Mouse (Mus musculus): Measurements from ENCODE around the gene Aebp1.

Aebp1 gene

GRCm38 (mm10) chr11:5893807-5894206 is 32.1 kb downstream of the Aebp1 start:
- no peak for DNase-seq (ENCODE audit: low spot score in 2 of 2)

GRCm38 (mm10) chr11:5897230-5897629 is 35.5 kb downstream of the Aebp1 start:
- no peak for DNase-seq (ENCODE audit: low spot score in 2 of 2)

DNA sequence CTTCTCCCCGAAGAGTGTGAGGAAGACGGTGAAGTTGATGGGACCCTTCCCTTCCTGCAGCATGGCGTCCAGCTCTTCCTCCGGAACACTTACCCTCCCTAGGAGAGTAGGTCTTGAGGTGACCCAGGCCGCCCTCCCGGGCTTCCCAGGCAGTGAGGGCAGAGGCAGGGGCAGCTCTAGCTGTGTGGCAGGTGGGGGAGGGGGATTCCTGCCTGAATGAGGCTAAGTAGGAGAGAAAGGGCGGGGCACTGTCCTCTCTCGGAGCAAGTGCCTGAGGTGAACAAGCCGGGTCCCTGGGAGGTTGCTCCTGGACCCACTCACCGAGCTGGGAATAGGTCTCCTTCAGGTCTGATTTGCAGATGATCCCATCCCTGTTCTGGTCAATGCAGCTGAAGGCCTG is 36.1 kb downstream of the Aebp1 start:
- DNase-seq (ENCODE audit: low spot score in 2 of 2) = no peak

DNA sequence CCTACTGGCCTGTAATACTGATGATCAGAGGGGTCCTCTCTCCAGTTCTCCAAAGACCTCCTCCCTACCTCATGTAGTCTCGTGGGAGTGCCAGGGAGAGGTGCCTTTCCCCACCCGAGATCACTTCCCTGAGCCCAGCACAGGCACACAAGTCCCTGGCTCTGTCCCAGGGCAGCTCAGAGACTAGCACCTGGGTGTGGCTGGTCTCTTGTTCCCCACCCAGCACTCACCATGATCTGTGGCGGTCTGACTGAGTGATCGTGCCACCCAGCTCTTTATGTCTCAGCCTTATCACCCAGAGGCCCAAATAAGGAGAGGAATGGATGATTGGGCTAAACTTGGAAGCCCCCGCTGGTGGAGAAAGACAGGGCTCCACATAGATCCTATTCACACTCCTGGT is 36.8 kb downstream of the Aebp1 start, which contains the start of gene Myl7:
Gene Myl7, minus strand, starts transcription at position 252 of the 400 bp plus-strand sequence.
- DNase-seq (ENCODE audit: low spot score in 2 of 2) = no peak

GRCm38 (mm10) chr11:5899286-5899685 is 37.5 kb downstream of the Aebp1 start:
- no peak for DNase-seq (ENCODE audit: low spot score in 2 of 2)

- no peak for DNase-seq (ENCODE audit: low spot score in 2 of 2)
These were observed 39.6 kb downstream of the Aebp1 start for GRCm38 (mm10) chr11:5901320-5901719.

DNA sequence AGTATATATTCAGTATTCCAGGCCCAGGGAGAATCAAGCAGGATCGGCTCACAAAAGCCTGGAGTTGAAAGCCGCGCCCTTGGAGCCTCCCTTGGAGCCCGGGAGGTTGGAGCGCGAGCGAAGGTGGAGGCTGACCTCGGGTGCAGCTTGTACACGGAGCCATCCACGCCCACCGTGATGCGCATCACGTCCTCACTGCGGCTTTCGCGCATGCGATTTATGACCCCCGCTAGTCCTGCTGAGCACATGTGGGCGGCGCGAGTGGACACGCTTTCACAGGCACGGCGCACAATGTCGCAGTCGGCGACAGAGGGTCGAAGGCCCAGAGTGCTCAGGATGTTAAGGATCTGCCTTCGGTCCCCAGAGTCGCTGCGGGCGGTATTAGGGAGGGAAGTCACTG is 40.2 kb downstream of the Aebp1 start:
- peak in 1 of 2 experiments; percentile 36 for DNase-seq (ENCODE audit: low spot score in 2 of 2)

DNA sequence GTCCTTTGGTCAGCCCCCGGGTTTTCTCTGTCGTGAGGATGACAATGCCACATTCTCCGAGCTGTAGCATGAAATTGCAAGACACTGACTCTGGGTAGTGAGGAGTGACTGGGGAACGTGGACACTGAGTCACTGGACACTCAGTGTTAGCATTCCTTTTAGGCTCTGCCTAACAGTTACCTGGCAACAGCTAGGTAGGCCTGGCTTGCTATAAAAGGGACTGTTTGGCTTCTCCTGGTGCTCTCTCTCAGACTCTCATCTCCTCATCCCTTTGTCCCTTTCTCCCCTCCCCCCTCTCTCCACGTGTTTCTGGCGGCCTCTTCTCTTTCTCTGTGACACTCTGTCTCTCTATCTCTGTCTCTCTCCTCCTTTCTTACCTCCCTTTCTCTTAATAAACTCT is 40.6 kb downstream of the Aebp1 start:
- DNase-seq (ENCODE audit: low spot score in 2 of 2) = no peak

DNA sequence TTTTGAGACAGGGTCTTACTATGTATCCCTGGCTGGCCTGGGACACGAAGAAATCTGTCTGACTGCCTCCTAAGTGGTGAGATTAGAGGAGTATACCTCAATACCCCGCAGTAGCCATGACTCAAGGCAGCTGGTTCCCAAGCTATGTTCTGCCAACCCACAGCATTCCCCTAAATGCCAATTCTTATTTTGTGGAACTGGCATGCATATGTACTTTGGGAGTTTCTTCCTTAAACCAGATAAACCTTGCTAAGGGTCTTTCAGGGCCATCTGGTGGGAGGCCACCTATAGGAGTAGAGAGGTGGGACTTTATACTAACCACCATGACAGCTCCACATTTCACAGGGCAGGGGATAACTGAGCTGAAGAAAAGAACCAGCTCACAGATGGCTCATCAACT is 42.1 kb downstream of the Aebp1 start:
- DNase-seq (ENCODE audit: low spot score in 2 of 2) = no peak

DNA sequence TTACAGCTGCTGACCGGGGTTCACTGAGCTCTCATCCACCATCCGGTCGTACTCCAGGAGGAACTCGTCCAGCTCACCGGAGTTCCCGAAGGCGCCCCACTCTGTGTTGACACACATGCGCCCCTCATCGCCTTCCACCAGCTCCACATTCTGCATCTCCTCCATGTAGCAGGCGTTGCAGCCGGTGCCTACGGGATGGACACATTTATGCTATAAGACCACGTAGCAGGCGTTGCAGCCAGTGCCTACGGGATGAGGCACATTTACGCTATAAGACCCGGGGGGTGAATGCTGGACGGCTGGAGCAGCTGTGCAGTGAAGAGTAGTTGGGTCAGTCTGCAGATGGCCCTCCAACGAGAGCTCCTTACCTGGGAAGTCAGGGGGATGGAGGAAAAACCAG is 42.6 kb downstream of the Aebp1 start:
- DNase-seq (ENCODE audit: low spot score in 2 of 2) = no peak

DNA sequence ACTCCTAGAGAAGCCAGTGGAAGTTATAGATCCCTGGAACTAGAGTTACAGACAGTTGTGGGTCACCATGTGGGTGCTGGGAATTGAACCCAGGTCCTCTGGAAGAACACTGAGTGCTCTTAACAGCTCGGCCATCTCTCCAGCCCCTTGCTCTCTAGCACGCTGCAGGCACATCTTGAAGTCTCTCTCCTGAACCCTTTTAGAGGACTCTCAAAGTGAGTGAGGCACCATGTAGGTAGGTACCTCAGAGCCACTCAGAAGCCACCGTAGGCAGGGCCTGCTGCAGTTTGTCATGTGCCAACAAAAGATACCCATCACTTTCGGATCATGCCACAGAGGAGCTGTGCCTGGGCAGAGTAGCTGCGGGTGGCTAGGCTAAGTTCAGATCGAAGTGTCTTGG is 43.1 kb downstream of the Aebp1 start:
- DNase-seq (ENCODE audit: low spot score in 2 of 2) = no peak

DNA sequence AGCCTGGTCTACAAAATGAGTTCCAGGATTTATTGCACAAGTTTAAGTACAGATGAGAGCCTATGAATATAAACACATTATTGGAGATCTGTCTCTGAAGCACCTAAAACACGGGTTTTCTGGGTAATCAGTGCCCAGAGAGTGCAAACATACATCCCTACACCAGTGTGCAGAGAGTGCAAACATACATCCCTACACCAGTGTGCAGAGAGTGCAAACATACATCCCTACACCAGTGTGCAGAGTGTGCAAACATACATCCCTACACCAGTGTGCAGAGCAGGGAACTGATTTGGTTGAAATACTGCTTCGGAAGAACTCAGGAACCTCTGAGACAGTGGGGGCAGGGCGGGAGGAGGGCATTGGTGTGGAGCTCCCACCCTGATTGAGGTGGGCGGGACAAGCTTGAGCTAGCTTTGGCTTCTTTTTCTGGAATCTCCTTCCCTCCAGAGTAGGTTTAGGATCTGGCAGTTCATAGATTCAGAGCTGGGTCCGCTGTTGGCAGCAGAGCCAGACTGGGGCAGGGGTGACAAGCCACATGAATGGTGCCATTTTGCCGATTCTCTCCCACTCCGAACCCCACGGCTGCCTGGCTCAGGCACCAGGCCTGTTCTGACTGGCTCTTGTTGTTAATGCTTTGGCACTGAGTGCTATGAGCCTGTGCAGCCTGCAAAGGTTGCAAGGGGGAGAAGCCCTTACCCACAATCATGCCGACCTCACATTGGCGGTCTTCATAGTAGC is 44.2 kb downstream of the Aebp1 start:
- DNase-seq (ENCODE audit: low spot score in 2 of 2) = no peak

- DNase-seq (ENCODE audit: low spot score in 2 of 2) = no peak
These were observed 45.3 kb downstream of the Aebp1 start for GRCm38 (mm10) chr11:5907096-5907495.

DNA sequence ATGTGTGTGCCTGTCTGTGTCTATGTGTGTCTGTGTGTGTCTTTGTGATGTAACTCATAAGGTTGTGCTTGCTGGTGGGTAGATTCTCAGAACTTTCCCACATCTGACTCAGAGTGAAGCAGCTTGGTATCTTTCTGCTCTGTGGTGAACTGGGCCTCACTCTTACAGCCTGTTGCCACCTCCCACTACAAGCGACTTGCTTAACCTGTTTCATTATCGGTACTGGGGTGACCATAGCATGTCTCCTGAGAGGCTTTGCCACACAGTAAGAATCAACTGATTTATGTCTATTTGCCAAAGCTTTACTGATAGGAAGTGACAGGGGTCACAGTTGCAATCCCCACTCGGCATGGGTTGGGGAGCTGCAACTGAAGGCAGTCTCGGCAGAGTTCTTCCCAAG is 46.9 kb downstream of the Aebp1 start:
- no peak for DNase-seq (ENCODE audit: low spot score in 2 of 2)

DNA sequence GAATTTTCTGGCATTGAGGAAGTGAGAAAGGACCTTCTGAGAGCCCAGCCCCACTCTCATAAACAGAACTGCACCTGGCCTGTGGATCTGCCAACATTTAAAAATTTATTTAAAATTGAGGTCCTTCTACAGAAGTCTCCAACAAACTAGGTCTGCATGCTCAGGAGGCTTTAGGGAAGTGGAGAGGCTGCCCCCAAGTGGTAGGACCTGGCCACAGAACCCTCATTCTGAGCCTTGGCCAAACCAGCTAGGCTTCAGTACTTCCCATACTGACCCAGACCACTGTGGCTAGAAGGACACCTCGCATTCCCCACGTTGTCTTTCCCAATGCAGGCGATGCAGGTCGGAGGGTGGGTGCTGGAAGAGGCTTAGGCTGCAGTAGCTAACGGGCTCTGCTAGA is 50.9 kb downstream of the Aebp1 start:
- peak; percentile 58 to 66 for DNase-seq (ENCODE audit: low spot score in 2 of 2)

DNA sequence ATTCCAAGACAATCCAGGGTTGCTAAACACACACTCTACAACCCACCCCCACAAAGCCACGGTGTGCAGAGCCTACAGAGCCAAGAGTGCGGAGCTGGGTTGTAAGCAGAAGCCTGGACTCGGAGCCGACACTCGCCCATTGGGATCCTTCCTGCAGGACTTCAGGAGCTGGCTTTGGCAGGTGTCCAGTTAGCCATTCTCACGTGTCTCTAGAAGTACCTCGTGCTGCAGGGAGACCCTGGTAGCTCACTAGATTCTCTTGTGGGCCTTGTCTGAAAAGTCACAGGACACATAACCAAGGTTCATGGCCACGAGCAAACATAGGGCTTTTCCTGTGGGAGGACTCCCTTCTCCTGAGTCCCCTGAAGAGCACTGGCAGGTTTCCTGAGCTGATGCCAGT is 51.5 kb downstream of the Aebp1 start:
- DNase-seq (ENCODE audit: low spot score in 2 of 2) = no peak

- no peak for DNase-seq (ENCODE audit: low spot score in 2 of 2)
These were observed 52.2 kb downstream of the Aebp1 start for GRCm38 (mm10) chr11:5913936-5914335.

- no peak for DNase-seq (ENCODE audit: low spot score in 2 of 2)
These were observed 53.2 kb downstream of the Aebp1 start for GRCm38 (mm10) chr11:5914940-5915339.

DNA sequence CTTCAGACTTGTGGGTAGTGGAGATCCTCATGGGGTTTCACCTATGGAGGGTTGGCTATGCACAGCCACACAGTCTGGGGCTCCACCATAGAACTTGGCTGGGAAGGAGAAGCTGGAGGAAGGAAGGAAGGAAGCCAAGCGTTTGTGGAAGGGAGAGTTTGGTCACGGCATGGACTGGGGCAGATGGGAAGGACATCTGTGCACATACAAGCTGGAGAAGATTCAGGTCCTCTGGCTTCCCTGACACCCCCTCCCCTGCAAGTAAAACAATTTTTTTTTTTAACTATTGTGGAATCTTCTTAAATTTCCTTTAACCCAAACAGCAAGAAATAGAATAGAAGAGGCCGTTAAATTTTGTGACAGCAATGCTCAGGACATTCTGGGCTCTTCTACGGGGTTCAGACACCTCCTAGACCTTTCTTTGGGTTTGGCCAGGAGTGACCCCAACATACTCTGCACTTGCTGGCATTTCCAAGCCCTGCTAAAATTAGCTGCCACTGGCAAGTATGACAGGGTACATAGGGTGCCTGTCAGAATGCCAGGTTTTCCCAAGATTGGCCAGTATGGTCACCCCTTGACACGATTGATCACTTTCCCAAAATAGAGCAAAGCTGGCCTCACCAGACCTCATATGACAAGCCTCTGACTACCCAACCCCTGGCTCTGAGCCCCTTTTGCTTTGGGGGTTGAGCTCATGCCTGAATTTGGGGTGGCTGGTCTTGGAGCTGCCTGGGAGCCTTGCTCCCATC is 53.9 kb downstream of the Aebp1 start:
- DNase-seq (ENCODE audit: low spot score in 2 of 2) = peak in 1 of 2 experiments; percentile 36

- no peak for DNase-seq (ENCODE audit: low spot score in 2 of 2)
These were observed 54.4 kb downstream of the Aebp1 start for GRCm38 (mm10) chr11:5916178-5916548.

GRCm38 (mm10) chr11:5918111-5918510 is 56.4 kb downstream of the Aebp1 start:
- DNase-seq (ENCODE audit: low spot score in 2 of 2) = no peak

DNA sequence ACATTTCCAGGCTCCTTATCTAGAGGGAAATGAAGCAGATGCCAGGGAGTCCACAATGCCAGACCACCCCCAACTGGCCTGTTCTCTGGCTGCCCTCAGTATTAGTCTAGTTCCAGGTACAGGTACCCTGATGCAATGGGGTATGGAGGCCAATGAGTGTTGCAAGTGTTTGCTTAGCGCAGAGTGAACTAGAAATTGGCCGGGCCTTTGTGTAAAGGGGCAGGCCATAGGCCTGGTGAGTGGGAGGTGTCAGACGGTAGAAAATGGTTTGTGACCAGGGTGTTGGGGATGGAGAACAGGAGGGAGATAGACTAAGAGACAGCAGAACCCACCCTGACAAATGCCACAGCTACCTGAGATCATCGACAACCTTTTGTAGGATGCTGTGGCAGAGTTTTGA is 57.9 kb downstream of the Aebp1 start:
- DNase-seq (ENCODE audit: low spot score in 2 of 2) = no peak

GRCm38 (mm10) chr11:5920323-5920960 is 58.7 kb downstream of the Aebp1 start:
- DNase-seq (ENCODE audit: low spot score in 2 of 2) = no peak

Measured in urinary bladder, postnatal 36 days (tissue).